Mouse (Mus musculus) E14TG2a.4 (cell line): ENCODE measurements around the gene Mat1a.

Experiments
- CTCF ChIP-seq: conservative IDR thresholded peaks from 2 replicates; pipeline ENCODE4 v1.5.1; 2014; ENCODE audit warnings: low read length
- NANOG ChIP-seq: IDR thresholded peaks from 2 replicates; pipeline ENCODE4 v1.6.1; 2014; ENCODE audit warnings: borderline replicate concordance, low read length, mixed read lengths

- TF ChIP-seq CTCF (no peak), NANOG (no peak)
Observed at GRCm38 (mm10) chr14:41111031-41111668, 6.3 kb downstream of the Mat1a start.
